Mouse (Mus musculus) heart, postnatal 25 days (tissue): Measurements from ENCODE around the gene Ccdc113. TPM values are rescaled to one million over a fixed set of nuclear protein-coding genes. Genes with fewer than 3 reads are reported as not detected.

ENCODE experiments used
- DNase-seq: peaks from one replicate; pipeline ENCODE4 v3.0.0; 2022; ENCODE audit warnings: low spot score
- intact Hi-C: fragments of 180-260 bp; cut with DNase I; formaldehyde crosslinking; loops from one replicate; pipeline ENCODE4 v1.15.1; 2025
- total RNA-seq, 2 experiments: library from RNA; stranded (reverse); gene quantifications; 2 replicates each; pipeline ENCODE4 v1.2.3; 2021

Gene Ccdc113
- total RNA-seq, 2 experiments from 2014 or later: not detected

GRCm38 (mm10) chr8:95528750-95529310, 5.1 kb upstream of the Ccdc113 start:
- intact Hi-C loops: no loop called here
- no peak for DNase-seq

DNA sequence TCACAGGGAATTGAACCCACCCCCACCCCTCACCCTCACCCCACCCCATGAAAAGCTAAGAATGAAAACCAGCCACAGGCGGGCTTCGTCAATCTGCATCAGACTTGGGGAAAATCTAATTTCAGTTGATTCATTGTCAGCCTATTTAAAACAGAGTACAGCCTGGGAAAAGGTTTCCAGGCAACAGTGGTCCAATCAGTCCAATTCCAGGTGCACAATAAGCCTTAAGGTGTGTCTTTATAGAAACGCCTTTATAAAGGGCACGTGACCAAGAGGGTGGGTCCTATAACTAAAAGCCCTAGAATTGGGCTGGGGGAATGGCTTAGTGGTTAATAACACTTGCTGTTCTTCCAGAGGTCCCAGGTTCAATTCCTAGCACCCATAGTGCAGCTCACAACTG, 1.7 kb upstream of the Ccdc113 start:
- intact Hi-C loops: no loop called here
- DNase-seq: no peak

DNA sequence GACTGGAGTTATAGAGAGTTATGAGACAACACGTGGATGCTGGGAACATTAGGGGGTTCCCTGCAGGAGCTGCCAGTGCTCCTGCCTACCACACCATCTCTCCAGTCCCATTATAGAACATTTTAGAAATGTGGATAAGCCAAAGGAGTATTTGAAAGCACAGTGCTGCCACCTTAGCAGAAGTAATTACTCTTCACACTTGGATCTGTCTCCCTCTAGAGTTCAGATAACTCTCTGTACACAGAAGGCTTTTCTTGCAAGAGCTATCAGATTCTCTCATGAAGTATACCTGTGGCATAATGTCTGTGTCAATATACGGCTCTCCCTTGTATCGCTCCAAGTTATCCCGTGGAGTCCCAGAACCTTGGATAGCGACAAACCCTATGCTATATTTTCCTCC, 5.6 kb downstream of the Ccdc113 start:
- intact Hi-C loops: loop anchor here (5.0 kb wide), 1 partner anchor 192 kb away; no protein-coding TSS in a partner anchor
- no peak for DNase-seq

DNA sequence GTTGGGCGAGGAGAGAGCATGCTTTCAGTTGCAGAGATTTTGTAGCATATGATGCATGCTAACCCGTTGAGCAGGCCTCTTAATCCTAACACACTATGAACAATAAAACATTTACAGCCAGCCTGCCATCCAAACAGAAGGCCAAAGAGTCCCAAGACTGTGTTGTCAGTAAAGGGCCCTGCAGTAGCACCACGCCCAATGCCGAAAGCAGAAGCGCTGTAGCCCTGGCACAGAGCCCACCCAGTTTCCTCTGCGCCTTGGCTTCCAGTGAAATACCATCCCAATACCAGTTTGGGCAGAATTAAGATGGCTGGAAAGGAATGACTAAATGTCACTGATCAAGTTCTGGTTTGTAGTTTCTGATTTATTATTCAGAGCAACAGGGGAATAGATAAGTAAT, 8.3 kb downstream of the Ccdc113 start:
- intact Hi-C loops: no loop called here
- no peak for DNase-seq

DNA sequence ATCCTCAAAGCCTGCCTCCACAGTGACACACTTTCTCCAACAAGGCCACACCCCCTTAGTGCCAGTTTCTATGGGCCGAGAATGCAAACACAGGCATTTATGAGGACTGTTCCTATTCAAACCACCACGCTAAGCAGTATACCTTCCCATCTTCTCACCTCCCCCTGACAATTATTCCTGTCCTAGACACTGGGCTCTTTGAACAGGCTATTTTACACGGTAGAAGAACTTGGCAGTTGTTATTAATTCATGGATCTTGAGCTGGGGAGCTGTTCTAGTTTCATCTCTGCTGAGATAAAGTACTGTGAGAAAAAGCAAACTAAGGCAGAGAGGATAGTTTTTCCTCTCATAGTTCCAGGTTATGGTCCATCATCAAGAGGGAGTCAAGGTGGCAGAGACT, 9.2 kb downstream of the Ccdc113 start:
- no peak for DNase-seq
- intact Hi-C loops: no loop called here

DNA sequence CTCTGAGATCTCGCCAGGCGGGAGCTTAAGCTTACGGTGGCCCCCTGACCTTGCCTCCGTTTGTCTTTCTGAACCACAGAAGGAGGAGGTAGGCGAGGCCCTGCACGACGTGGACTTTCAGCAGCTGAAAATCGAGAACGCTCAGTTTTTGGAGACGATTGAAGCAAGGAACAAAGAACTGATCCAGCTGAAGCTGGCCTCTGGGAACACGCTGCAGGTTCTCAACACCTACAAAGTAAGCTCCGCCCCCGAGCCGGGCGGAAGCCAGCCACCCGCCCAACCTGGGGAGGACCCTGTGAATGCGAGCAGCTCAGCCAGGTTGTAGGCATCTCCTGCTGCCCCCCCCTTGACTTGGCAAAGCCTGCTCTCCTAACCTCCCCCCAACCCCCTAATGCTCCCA, 11.9 kb downstream of the Ccdc113 start:
- intact Hi-C loops: no loop called here
- DNase-seq: no peak

DNA sequence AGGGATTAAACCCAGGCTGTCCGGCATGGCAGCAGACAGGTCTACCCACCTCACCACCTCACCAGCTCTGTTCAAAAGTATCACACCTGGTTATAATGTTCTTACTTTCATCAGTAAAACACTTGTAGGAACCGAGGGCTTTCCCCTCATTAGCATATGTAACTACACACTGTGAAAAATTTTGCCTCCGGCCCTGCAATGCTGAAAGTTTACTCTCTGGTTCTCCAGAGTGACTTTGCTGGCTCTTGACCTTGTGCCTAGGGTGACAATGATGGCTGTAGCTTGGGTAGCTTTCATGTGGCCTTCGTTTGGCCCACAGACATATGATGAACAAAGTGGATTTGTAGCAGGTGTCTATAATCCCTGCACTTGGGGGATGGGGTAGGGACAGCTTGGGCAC, 13.1 kb downstream of the Ccdc113 start:
- intact Hi-C loops: no loop called here
- no peak for DNase-seq

- no peak for DNase-seq
- intact Hi-C loops: no loop called here
Measured at GRCm38 (mm10) chr8:95547931-95548330, 14.0 kb downstream of the Ccdc113 start.

GRCm38 (mm10) chr8:95549871-95550829, 16.3 kb downstream of the Ccdc113 start:
- no peak for DNase-seq
- intact Hi-C loops: no loop called here

DNA sequence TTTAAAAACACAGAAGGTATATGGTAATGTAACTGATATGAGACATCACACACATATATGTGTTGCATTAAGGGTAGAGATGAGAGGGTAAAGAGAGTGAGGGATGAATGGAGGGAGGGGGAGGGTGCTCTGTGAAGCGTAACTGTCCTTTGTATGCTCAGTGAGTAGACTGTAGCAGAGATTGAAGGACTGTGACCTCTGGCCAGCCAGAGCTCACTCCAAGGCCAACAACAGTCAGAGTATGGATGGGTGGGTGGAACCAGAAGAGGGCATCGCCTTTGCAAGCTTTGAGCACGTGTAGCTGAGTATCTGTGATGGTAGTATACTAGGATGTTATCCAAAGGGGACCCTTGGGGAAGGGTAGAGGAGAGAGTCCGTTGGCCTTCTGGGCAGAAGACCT, 17.7 kb downstream of the Ccdc113 start:
- DNase-seq: no peak
- intact Hi-C loops: no loop called here

DNA sequence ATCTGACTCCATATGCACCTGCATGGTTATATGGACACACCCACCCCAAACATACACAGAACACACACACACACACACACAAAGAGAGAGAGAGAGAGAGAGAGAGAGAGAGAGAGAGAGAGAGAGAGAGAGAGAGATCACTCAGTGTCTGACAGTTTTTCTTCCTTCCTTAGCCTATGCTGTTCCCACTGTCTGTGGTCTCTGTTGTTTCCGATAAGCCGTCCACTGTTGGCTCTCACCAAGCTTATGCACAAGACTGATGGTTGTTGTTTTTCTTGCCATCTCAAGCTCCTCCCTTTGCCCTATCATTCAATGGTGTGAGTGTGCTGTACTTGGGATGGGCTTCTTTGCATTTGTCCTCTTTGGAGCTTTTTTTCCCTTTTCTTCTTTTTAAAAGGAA, 22.1 kb downstream of the Ccdc113 start:
- DNase-seq: no peak
- intact Hi-C loops: no loop called here

DNA sequence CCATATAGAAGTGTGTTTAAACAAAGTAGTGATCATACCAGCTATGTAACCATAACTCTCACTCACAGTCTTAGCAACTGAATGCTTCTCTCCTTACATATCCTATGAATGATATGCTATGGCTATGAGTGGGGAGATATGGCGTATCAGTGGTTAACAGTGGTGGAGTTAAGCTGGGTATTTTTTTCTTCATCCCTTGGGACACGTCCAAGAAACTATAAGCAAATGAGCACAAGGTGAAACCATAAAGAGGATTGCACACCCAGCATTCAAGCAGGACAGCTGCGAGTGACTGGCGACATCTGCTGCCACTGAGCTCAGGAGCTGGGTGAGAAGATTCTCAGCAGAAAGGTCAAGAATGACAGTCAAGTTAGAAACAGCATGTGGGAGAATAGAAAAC, 32.3 kb downstream of the Ccdc113 start:
- intact Hi-C loops: no loop called here
- no peak for DNase-seq

- DNase-seq: no peak
Measured at GRCm38 (mm10) chr8:95566809-95567208, 32.9 kb downstream of the Ccdc113 start.

DNA sequence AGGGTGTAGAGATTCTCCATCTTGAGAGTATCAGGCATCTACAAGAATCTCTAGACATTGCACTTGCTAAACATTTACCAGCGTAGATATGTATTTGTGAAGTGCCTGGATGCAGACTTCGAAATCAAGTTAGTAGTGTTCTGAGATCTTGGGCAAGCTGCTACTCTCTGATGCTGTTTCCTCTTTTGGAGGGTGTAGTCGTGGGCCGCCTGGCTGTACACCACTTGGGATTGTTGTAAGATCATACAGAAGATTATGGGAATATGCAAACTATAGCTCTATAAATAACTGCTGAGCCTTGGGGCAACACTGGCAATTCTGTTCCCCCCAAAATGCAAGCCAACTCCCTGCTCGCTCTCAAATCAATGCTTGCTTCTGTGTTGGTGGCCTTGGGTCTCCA, 39.3 kb downstream of the Ccdc113 start:
- intact Hi-C loops: no loop called here
- no peak for DNase-seq

More at GRCm38 (mm10) chr8:95566809-95567208, 32.9 kb downstream of the Ccdc113 start:
- intact Hi-C loops: no loop called here

- intact Hi-C loops: no loop called here
Measured at GRCm38 (mm10) chr8:95576240-95576639, 42.4 kb downstream of the Ccdc113 start, which contains the start of gene Prss54. TSS of gene Prss54 (minus strand) at chr8:95576340.

GRCm38 (mm10) chr8:95587339-95587738, 53.5 kb downstream of the Ccdc113 start:
- DNase-seq: no peak
- intact Hi-C loops: no loop called here

More at GRCm38 (mm10) chr8:95576240-95576639, 42.4 kb downstream of the Ccdc113 start, which contains the start of gene Prss54:
- DNase-seq: no peak

DNA sequence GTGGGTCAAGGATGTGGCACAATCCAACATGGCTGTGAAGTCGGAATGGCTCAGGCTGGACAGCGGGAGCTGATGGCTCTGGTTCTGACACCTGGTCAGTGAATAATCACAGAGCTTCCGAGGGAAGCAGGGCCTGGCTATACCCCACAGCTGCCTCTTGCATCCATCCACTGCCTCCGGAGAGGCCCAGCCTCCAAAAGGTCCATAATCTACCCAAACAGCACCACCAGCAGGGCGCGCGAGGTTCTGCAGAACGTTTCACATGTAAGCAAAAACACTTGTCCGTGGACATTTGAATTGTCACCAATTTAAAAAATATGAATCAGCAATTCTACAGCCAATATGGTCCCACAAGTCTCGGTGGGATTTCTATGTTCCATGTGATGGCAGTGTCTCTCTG, 55.4 kb downstream of the Ccdc113 start:
- intact Hi-C loops: no loop called here

DNA sequence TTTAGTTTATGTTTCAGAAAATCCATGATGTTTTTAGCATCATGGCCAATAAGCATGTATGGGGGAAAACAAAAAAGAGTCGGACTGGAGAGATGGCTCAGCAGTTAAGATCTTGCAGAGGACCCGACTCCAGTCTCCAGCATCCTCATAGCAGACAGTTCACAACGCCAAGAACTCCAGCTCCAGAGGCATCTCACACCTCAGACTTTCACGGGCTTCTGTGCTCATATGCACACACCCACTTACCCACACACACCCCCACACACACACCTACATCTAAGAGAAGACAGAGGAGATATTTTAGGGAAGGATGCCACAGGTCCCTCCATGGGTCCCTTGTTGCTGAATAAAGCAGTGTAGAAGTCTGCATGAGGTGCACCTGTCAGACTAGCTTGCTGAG, 56.7 kb downstream of the Ccdc113 start:
- intact Hi-C loops: no loop called here
- no peak for DNase-seq

More for the DNA sequence above, 55.4 kb downstream of the Ccdc113 start:
- DNase-seq: no peak

GRCm38 (mm10) chr8:95592131-95592780, 58.4 kb downstream of the Ccdc113 start:
- no peak for DNase-seq
- intact Hi-C loops: no loop called here

DNA sequence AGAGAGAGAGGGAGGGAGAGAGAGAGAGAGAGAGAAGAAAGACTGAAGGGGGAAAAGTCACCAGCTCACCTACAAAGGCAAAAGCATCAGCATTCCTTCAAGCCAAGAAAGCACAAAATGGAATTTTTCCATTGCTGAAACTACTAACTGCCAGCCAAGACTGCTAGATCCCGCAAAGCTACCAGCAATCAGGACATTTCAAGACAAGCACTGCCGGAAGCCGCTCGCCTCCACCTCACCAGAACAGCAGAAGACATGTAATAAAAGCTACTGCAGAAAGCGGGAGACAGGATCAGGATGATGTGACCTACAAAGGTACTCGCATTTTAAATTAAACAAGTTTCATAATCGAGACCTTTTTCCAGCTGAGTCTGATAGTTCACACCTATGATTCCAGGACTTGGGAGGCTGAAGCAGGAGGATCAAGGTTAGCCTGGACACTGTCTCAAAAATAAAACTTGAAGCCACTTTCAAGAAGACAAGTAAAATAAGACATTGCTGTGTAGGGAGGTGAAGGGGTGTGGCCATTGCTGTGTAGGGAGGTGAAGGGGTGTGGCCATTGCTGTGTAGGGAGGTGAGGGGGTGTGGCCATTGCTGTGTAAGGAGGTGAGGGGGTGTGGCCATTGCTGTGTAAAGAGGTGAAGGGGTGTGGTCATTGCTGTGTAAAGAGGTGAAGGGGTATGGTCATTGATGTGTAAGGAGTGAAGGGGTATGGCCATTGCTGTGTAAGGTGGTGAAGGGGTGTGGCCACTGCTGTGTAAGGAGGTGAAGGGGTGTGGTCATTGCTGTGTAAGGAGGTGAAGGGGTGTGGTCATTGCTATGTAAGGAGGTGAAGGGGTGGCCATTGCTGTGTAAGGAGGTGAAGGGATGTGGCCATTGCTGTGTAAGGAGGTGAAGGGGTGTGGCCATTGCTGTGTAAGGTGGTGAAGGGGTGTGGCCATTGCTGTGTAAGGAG, 59.8 kb downstream of the Ccdc113 start:
- DNase-seq: no peak
- intact Hi-C loops: no loop called here
